Mouse (Mus musculus) heart, postnatal 0 days (tissue): ENCODE data around the gene Morn4. TPM values are rescaled to one million over a fixed set of nuclear protein-coding genes. Genes with fewer than 3 reads are reported as not detected.

Experiments
- ATAC-seq: fragments of 200-750 bp; cut with Nextera tagmentation; 2 replicates; pipeline ENCODE4 v1.8.0; 2017; ENCODE audit warnings: low read depth, moderate number of reproducible peaks, moderate library complexity; ENCODE audit not compliant: insufficient read depth
- DNase-seq: peaks from one replicate; pipeline ENCODE4 v3.0.0-alpha.2; 2016; ENCODE audit warnings: low spot score
- H3K27ac ChIP-seq: fragments of 300-500 bp; sonication (generic); 2 replicates; pipeline ENCODE4 v1.5.1; 2014; ENCODE audit warnings: low read depth, mild to moderate bottlenecking
- H3K27me3 ChIP-seq: fragments of 300-500 bp; sonication (generic); 2 replicates; pipeline ENCODE4 v1.6.1; 2014; ENCODE audit warnings: low read length, mixed read lengths; ENCODE audit not compliant: control insufficient read depth, insufficient read depth
- H3K36me3 ChIP-seq: fragments of 300-500 bp; sonication (generic); replicated peaks from 2 replicates; pipeline ENCODE4 v1.6.1; 2014; ENCODE audit warnings: low read length, mixed read lengths; ENCODE audit not compliant: control insufficient read depth, insufficient read depth
- H3K4me1 ChIP-seq: fragments of 300-500 bp; sonication (generic); 2 replicates; pipeline ENCODE4 v1.6.1; 2014; ENCODE audit warnings: antibody characterized with exemption; ENCODE audit not compliant: control insufficient read depth, insufficient read depth
- H3K4me2 ChIP-seq: fragments of 300-500 bp; sonication (generic); 2 replicates; pipeline ENCODE4 v1.6.1; 2014; ENCODE audit warnings: low read depth, mild to moderate bottlenecking, low read length, moderate library complexity
- H3K4me3 ChIP-seq: fragments of 300-500 bp; sonication (generic); 2 replicates; pipeline ENCODE4 v1.5.1; 2014; ENCODE audit warnings: low read depth, low read length
- H3K9ac ChIP-seq: fragments of 300-500 bp; sonication (generic); replicated peaks from 2 replicates; pipeline ENCODE4 v1.6.1; 2014; ENCODE audit warnings: low read depth, low read length, mixed read lengths
- H3K9me3 ChIP-seq: fragments of 300-500 bp; sonication (generic); replicated peaks from 2 replicates; pipeline ENCODE4 v1.6.1; 2016; ENCODE audit warnings: low read length; ENCODE audit not compliant: control insufficient read depth
- CTCF ChIP-seq: IDR thresholded peaks from 2 replicates; pipeline ENCODE4 v1.5.1; 2016; ENCODE audit warnings: antibody characterized with exemption, control low read depth, low read depth
- EP300 ChIP-seq: IDR thresholded peaks from 2 replicates; pipeline ENCODE4 v1.6.1; 2016; ENCODE audit warnings: antibody characterized with exemption, low read depth
- WGBS: fragments of 180-500 bp; shearing (Covaris S2); extraction: QIAGEN DNeasy Blood & Tissue Kit; methylation state at CpG from one replicate; pipeline ENCODE4 v1.1.7; 2014; 5-methylcytosine and 5-hydroxymethylcytosine counted together
- polyA plus RNA-seq: library from polyadenylated mRNA; unstranded; fragments of >200 nt; fragmentation: Nextera tagmentation; extraction: Ambion mirVana; gene quantifications from 2 replicates; pipeline ENCODE4 v1.2.1, GENCODE M21; 2015
- total RNA-seq: library from RNA; depleted of rRNA; stranded (reverse); fragments of >200 nt; gene quantifications from 2 replicates; pipeline ENCODE4 v1.2.3, GENCODE M21; 2014; ENCODE audit warnings: low replicate concordance; rRNA removed

Morn4 gene
- total RNA-seq, result 1.7 and 2.3 TPM in 2 replicates
- 5.2 and 5.7 TPM in 2 replicates for polyA plus RNA-seq

DNA sequence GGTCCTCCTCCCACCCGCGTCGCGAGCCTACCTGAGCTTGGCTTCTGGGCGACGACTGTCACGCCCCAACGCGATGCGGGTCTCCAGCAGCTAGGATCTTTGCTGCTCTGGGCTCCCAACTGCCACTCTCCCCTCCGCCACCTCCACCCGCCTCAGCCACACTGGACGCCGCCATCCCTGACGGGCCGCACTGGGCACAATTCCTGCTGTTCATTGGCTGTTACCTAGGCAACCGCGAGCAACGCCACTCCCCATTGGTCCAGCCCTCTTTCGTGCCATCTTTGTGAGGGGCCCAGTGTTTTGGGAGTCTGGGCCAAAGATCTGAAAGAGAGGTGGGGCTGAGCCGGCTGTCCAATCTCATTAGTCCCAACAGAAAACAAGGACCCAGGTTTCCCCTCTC lies at the start of gene Morn4:
TSS of gene Morn4 (minus strand) at position 192 of the 400 bp plus-strand sequence.
- peak; percentile 34 for ATAC-seq
- no peak within 1 kb of the TSS for H3K27ac ChIP-seq
- H3K4me1 ChIP-seq, result peaks cover 12% of the 10 kb centered on the region
- H3K4me3 ChIP-seq, result peak within 1 kb of the TSS; percentile 55
- WGBS, result under 1% methylated on average over 20 of the region's 21 CpGs
- no peaks in the 10 kb centered on the region for H3K36me3 ChIP-seq
- peak; percentile 81 for DNase-seq
- no peaks in the 10 kb centered on the region for H3K27me3 ChIP-seq
- H3K4me2 ChIP-seq, result peak within 1 kb of the TSS; percentile 75
- H3K9ac ChIP-seq, result 0 out of 2 replicates have a peak within 1 kb of the TSS, but pooled peaks have one; percentile 18
- no peaks in the 10 kb centered on the region for H3K9me3 ChIP-seq
- TF ChIP-seq EP300 (no peak), CTCF (no peak)

DNA sequence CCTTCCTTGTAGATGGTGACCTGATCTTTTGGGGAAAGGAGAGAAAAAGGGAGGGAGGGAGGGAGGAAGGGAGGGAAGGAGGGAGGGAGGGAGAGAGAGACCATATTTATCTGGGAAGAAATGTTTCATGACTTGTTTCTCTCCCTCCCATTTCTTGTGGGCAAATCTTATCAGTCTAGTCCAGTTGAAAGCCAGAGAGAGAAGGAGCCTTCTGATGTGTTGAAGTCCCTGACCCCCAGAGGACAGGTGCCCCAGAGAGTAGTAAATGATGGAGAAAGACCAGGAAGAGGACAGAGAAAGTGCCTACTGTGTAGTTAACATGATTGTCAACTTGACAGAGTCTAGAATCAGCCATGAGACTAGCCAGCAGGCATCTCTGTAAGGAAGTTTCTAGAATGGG lies 48.9 kb upstream of the Morn4 start:
- Histone ChIP-seq H3K4me2 (no peak overlapping the region), H3K36me3 (no peaks in the 10 kb centered on the region), H3K4me3 (no peak overlapping the region), H3K4me1 (peaks cover 2% of the 10 kb centered on the region; the same call in 1 of the 2 replicates), H3K9ac (no peak overlapping the region), H3K27me3 (no peaks in the 10 kb centered on the region), H3K9me3 (no peaks in the 10 kb centered on the region), H3K27ac (no peak overlapping the region)
- ATAC-seq, result no peak
- no peak for DNase-seq
- TF ChIP-seq EP300 (no peak), CTCF (no peak)

DNA sequence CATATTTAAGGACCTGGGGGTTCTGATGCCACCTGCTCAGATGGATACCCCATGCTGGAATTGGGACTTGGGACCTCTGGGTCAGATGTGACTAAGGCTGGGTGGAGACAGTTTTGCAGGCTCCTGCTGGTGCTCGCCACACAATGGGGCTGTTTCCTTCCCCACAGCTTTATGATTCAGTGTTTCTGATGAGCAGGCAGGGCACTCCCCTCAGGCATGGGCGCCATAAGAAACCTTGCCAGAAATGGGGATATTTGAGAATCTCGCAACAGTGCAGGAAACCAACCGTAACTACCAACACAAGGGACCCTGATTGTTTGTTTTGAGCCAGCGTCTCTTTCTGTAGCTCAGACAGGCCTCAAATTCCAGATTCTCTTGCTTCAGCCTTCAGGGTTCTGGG lies 44.9 kb upstream of the Morn4 start:
- WGBS, result 65% methylated on average over 5 of the region's 5 CpGs
- Histone ChIP-seq H3K27ac (no peak overlapping the region), H3K4me3 (no peak overlapping the region), H3K9me3 (no peaks in the 10 kb centered on the region), H3K27me3 (no peaks in the 10 kb centered on the region), H3K4me1 (peaks cover 9% of the 10 kb centered on the region; the same call in 1 of the 2 replicates), H3K9ac (no peak overlapping the region), H3K36me3 (no peaks in the 10 kb centered on the region), H3K4me2 (no peak overlapping the region)
- DNase-seq (no peak), ATAC-seq (no peak)
- TF ChIP-seq EP300, result no peak
- TF ChIP-seq CTCF, result no peak

DNA sequence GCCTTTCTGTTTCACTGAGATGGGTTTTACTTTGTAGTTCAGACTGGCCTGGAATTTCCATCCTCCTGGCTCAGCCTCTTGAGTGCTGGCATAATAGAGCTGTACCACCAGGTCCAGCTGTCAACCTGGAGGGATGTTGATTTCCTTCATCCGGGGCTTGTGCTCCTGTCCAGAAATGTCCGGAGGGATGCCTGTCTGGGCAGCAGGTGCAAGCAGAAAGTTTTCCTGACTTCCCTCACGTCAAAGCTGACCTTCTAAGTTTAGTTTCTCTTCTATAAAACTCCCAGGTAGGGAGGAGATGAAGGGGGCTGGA lies 44.1 kb upstream of the Morn4 start:
- H3K4me3 ChIP-seq, result no peak overlapping the region
- DNase-seq, result no peak
- no peaks in the 10 kb centered on the region for H3K27me3 ChIP-seq
- H3K4me2 ChIP-seq, result no peak overlapping the region
- no peaks in the 10 kb centered on the region for H3K9me3 ChIP-seq
- WGBS, result 70% methylated on average over 3 of the region's 3 CpGs
- H3K4me1 ChIP-seq, result peaks cover 9% of the 10 kb centered on the region; the same call in 1 of the 2 replicates
- TF ChIP-seq EP300 (no peak), CTCF (no peak)
- H3K36me3 ChIP-seq, result no peaks in the 10 kb centered on the region
- no peak overlapping the region for H3K9ac ChIP-seq
- ATAC-seq, result no peak
- peak overlapping the region; percentile 87 for H3K27ac ChIP-seq

DNA sequence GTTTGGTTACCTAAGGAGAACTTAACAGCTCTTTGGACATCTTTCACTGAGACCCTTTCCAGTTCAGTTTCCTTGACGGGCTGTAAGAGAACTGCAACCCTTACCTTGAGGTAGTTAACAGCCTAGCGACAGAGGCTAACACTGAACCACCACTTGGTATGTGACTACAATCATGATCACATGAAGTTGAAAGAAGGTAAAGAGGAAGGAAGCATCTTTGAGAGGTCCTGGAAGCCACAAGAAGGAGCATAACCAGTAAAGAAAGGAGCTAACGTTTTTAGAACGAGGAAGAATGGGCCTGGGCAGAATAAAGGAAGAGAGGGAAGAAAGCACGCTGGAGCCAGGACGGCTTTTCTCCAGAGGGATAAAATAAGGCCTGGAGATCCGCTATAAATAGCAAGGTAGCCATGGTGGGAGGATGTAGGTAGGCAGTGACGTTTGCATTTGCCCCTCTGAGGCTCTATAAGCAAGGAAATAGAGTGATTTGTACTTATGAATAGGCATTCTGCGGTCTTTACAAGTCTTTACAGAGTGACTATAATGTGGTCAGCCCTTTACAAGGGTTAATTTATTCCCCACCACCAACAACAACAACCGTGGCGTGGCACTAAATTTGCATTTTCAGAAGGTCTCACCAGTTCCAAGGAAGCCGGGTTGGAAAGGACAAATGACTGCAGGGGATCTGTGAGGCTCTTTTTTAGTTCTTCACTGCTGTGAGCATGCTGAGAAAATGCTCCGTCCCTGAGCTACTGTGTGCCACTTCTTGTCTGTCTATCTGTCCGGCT lies 43.5 kb upstream of the Morn4 start:
- Histone ChIP-seq H3K36me3 (0 out of 2 replicates have a peak, but pooled peaks cover 1% of the 10 kb centered on the region), H3K4me1 (peaks cover 9% of the 10 kb centered on the region; the same call in 1 of the 2 replicates), H3K4me3 (peak overlapping the region; percentile 62), H3K4me2 (peak overlapping the region; percentile 90), H3K27ac (peak overlapping the region; percentile 87), H3K9ac (no peak overlapping the region; the same call in 1 of the 2 replicates), H3K27me3 (no peaks in the 10 kb centered on the region), H3K9me3 (no peaks in the 10 kb centered on the region)
- TF ChIP-seq EP300, result 0 out of 2 replicates have a peak, but pooled peaks have one; percentile 20
- no peak for TF ChIP-seq CTCF
- DNase-seq (no peak), ATAC-seq (no peak)
- 34% methylated on average over 14 of the region's 14 CpGs for WGBS
